Mouse (Mus musculus): ENCODE measurements around the gene Rassf8.

Rassf8 gene

DNA sequence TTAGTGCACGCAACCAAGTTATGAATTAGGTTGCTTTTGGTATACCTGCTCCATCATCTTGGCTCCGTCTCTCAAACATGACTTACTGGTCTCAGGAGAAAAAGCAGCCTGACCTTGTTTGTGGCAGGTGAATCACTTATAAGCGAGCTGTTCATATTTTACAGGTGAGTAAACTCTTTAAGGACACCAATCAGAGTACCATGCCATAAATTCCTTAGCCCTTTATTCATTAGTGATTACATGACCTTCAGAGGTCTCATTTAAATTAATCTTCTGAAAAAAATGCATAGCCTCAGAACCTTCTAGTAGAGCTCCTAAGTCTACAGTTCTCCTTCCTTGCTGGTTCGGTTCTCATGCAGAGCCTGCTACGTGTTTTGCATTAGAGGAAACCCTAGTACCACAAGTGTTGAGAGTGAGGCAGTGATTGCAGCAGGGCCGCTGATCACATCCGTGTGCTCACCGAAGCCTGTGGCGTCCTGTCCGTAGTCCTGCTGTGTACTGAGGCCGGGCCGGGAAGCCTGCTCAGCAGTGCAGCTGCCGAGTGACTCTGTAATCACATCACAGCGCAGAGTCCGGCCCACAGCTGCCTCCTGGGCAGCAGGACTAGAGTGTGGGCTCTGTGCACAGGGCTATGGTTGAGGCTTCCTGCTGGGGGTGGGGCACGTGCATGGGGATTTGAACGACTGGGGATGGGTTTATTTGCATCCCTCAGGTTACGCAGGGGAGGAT, 23.9 kb downstream of the Rassf8 start:
- intact Hi-C loops (cut with DNase I) = no loop called here

DNA sequence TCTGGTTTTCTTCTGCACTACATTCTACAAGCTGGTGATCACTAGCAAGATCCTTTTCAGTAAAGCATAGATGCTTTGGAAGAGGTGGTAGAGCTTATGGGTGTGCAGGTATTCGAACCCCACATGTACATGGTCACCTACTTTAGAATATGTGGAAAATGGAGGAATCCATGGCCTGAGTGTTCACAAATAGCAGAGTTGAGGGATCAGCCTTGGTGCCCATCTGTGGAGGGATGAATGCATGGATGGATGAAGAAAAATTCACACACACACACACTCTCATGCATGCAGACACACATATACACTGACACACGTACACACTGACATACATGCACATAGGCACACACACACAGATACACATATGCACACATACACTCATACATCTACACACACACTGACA, 27.9 kb downstream of the Rassf8 start:
- intact Hi-C loops (cut with DNase I) = no loop called here

DNA sequence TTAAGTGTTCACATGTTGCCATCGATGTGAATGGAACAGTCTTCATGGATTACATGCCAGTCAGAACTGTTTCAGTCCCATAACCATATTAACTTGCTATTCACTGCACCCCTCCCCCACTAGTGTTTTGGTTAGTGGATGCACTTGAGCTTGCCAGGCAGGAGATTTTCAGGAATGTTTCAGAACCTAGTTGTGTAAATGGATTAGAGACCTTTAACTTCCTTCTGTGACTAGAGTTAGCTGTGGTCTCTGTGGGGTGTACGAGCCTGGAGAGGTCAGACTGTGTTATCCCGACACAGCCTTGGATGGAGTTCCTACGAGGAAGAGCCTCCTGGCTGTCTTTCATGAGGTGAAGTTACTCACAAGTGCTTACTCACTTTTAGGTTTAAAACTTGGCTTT, 29.7 kb downstream of the Rassf8 start:
- intact Hi-C loops (cut with DNase I) = no loop called here

DNA sequence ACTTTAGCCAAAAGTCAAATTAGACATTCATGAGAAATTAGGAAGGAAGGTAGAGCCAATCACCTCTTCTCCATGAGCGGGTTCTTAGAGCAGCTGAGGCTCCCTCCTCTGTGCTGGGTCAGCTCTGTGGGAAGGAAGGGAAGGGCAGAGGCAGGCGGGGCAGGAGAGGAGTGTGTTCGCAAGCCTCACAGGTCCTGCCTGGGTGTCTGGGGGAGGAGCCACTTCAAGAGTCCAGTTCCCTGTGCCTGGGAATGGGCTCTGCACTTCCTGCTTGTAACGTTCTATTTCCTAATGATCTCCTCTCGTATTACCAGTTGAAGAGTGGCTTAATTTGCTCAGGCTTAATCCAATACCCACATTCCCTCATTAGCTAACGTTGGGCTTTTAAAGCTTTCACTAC, 32.8 kb downstream of the Rassf8 start:
- intact Hi-C loops (cut with DNase I) = no loop called here

DNA sequence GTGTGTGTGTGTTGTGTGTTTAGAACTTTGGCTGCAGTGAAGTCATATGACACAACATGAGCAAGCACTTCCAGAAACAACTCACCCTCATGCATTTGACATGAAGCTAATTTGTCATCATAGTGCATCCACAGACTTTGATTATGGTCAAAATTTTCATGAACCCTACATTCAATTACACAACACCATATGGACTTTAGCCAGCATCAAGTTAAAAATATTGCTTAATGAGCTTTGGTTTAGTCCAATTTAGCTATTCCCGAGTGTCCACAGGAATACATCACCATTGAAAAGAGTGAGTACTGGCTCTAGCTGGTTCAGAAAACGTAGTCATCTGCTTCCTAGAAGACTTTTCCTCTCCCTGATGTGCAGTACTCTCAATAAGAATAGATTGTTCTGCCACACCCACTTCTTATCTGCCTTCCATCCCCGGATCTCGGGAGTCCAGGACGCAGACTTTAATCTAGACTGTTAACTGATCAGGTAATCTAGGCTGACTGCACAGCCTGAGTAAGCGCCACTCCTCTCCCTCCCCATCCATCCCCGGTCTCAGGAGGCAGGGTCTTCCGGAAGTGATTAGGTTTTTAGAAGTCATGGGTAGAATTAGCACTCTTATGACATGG, 33.7 kb downstream of the Rassf8 start:
- intact Hi-C loops (cut with DNase I) = no loop called here

DNA sequence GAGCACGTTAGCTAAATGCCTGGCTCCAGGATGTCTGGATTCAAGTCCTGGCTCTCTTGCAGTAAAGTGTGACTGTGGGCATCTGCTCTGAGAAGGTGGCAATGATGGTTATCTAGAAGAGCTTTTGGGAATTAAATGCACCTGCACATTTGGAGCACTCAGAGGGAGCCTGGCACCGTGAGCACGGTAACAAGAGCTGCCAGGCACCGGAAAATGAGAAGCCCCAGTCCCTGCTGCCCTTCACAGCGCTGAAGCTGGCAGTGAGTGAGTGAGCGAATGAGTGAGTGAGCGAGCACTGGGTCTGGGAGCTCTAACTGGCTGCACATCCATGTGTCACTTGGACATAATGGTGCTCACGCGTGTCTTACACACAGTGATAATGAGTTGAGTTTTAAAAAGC, 34.7 kb downstream of the Rassf8 start:
- intact Hi-C loops (cut with DNase I) = no loop called here

DNA sequence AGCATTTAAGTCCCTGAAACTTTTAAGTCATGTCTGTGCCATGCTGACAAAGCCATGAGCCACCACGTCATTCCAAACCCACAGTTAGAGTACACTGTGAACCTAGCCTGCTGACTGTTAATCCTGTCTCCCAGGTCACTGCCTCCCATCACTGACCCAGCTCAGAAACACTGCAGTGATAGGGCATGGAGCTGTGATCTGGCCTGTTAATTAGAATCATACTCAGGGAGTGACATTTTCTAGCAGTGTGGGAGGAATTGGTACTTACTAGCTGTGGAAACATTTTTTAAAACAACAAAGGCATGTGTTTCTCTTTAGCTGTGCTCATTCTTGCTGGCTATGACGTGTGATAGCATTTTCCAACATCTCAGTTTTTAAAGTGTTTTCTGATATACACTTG, 35.4 kb downstream of the Rassf8 start:
- intact Hi-C loops (cut with DNase I) = no loop called here

DNA sequence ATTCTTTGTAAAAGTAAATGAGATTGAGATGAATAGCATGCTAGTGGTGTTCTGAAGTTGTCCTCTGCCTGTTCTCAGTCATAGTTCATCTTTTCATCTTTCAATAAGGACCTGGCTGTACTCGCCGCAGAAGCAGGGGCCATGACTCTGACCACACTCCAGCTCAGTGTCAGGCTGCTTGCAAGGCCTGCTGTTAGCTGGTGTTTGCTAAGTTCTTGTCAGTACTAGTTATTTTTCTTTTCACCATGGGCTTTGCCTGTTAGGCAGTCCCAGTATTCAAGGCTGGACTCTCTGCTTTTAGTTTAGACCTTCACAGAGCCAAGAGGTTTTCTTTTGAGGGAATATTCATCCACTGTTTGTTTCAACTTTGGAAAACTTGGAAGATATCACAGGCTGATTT, 40.8 kb downstream of the Rassf8 start:
- intact Hi-C loops (cut with DNase I) = no loop called here

DNA sequence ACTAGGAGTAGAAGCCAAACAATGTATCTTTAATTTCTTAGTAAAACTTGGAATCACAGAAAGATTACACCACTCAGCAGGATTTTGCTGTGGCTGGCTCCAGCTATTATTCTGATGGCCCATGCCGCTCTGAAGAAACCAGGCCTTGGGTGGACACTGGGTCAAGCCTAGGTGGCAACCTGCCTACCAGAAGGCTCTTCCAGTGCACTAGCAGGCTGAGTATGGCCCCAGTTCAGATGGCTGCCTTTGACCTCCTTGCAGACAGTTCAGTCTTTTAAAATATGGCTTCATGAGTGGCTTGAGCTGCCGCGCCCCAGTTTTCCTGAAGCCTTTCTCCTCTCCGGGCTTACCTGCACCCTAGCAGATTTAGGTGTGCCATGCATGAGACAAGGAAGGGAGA, 43.2 kb downstream of the Rassf8 start:
- intact Hi-C loops (cut with DNase I) = loop anchor here (5.0 to 10.0 kb wide), 2 partner anchors 347 to 425 kb away; no protein-coding TSS in a partner anchor

DNA sequence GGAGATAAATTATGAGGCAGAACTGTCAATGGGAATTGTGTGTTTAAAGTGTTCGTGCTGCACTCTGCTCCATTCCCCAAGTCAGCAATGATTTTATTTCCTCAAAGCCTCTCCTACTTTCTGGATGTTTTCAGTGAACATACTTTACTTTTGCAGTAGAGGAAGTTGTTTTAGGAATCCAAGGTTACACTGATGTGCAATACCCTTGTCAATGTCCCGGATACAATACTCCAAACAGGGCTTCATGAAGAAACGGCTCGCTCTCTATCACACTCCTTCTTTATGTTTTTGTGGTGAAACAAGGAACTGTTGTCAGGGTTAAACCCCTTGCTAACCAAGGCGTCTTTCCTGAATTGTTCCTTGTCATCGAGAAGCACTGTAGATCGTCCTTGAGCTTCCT, 45.8 kb downstream of the Rassf8 start:
- intact Hi-C loops (cut with DNase I) = loop anchor here (1.0 to 10.0 kb wide), 4 partner anchors 42 to 428 kb away; no protein-coding TSS in a partner anchor

DNA sequence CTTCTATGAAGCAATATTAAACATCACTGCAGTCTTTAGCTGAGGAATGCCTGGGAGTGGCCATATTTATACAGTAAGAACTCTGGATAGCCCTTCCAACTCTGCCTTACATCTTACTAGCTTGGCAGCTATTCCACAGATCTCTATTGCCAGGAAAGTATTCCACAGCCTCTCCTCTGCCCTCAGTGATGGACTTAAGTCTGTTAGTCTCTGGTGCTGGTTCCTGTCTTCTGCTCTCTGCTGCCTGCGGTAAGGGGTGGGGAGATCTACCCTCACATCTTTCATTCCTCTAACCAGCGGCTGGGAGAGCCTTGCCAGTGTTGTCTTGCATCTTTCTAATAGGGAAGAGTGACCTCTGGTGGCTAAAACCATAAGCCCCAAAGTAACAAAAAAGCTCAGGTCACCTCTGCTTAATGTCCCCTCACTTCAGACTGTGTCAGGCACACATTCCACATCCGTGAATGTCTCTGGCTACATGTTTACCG, 46.6 kb downstream of the Rassf8 start:
- intact Hi-C loops (cut with DNase I) = loop anchor here (2.0 to 10.0 kb wide), 3 partner anchors 42 to 428 kb away; no protein-coding TSS in a partner anchor

DNA sequence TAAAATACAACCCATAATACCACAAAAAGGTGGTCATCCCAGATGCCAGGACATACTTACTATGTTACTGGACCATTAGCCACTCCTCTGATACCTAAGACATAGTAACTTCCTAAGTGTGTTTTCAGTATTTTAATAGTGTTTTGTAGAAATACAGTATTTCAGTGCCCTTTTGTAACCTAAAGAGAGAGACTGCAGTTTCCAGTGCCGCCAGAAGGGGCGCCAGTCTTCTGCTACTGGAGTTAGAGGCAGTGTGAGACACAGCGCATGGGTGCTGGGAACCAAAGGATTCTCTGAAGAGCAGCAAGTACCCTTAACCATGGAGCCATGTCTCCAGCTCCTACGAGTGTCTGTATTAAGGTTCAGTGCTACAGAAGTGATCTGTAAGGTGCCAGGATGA, 48.1 kb downstream of the Rassf8 start:
- intact Hi-C loops (cut with DNase I) = loop anchor here (5.0 to 10.0 kb wide), 2 partner anchors 352 to 430 kb away; no protein-coding TSS in a partner anchor

DNA sequence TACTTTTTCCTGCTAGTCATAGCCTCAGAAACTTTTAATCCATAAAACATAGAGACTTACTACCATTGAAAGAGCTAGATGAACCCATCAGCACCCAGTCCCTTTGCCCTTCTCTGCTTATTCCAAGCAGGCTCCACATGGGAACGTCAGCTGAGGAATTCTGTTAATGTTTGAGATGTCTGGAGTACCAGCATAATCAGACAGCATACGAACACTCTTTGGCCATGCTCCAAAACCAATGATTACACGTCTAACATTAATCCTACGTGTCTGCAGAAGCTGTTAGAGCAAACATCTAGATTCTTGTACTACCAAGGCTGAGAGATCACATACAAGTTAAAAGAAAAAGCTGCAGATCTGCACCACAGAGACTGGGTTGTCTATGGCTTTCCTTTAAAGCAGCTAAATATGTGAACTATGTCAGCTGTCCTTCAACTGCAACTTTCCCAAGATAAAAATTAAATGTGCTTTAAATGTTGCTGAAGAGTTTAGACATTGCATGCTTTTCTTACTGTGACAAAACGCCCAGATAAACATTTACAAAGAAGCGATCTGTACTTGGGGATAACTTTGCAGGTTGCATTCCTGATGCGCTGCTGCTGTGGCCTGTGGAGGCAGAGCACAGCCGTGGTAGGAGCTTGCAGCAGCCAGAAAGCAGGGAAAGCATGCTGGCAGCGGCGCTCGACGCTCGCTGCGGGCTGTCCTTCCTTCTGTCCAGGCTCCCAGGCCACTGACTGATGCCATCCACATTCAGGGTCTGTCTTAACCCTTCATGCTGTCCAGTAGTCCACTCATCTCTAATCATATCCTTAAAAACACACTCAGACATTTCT, 49.9 kb downstream of the Rassf8 start:
- intact Hi-C loops (cut with DNase I) = loop anchor here (10.0 kb wide), 1 partner anchor 432 kb away; no protein-coding TSS in a partner anchor

DNA sequence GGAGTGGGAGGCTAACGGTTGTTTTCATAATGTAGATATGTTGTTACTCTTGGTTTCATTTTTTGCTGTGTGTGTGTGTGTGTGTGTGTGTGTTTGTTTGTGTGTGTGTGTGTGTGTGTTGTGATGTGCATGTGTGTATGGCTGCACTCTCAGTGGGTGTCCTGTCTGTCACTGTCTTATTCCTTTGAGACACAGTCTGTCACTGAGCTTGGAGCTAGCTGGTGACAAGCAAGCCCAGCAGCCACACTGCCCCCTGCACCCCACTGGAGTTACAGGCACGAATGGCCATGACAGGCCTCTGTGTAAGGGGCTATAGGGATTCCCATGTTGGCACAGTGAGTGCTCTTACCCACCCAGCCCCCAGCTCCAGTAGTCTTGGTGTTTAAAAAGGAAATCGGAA, 51.1 kb downstream of the Rassf8 start:
- intact Hi-C loops (cut with DNase I) = loop anchor here (10.0 kb wide), 1 partner anchor 433 kb away; no protein-coding TSS in a partner anchor

DNA sequence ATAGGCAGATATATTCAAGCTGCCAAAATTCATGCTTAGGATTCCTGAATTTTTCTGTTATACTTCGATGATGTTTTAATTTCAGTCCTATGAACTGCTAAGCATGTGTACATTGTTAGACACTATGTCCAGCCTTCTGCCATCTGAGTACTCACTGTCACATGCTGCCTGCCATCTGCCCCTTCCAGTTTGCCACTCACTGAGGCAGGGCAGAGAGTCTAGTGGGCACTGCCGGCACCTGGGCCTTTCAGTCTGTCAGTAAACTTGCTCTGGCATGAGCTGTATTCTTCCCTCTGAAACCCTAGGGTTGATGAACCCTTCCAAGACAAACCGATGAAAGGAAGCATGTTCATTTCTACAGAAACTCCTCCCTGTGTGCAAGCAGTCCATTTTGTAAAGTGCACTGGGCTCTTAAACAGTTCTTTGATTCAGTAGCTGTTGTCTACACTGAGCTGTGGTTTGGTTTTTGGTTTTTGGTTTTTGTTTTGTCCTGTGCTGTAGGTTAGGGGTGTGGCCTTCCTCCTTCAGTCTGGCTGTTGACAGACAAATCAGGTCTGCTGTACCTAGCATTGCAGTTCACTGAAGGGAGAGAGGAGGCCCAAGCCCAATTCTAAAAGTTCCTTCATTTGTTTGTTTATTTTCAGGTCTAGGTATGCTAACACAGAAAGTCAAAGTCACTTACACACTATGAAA, 55.4 kb downstream of the Rassf8 start:
- intact Hi-C loops (cut with DNase I) = no loop called here

DNA sequence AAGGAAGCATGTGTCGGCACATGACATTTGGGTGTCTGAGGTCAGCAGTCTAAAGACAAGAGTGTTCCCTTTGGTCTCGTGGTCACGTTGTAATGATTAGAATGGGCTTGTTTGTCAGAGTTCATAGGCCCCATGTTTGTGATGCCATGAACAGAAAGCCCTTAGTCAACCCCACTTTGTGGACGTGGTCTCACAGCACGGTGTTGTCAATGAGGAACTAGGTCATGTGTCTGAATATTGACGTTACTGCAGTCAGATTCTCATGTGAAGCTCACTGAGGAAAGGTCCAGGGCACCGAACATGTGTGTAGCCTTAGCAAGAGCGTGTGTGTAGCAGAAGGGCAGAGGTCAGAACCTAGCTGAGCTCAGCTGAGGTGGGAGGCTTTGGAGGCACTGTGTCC, 56.3 kb downstream of the Rassf8 start:
- intact Hi-C loops (cut with DNase I) = no loop called here

DNA sequence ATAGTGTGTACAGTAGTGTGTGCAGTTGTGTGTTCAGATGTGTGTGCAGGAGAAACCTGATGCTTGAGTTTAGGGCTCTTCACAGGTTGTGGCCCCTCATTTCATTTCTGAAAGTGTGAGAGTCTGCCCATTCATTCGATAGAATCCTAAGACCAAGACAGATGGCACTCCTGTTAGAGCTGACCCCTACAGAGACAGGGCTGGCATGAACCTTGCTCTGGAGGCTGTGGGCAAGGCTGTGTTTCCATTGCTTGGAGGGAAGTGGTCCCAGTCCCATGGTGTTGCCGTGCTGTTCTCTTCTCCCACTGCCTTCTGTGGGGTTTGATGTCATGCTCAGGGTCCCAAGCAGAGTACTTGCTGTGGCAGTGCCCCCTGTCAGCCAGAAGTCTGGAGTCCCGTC, 57.7 kb downstream of the Rassf8 start:
- intact Hi-C loops (cut with DNase I) = no loop called here

DNA sequence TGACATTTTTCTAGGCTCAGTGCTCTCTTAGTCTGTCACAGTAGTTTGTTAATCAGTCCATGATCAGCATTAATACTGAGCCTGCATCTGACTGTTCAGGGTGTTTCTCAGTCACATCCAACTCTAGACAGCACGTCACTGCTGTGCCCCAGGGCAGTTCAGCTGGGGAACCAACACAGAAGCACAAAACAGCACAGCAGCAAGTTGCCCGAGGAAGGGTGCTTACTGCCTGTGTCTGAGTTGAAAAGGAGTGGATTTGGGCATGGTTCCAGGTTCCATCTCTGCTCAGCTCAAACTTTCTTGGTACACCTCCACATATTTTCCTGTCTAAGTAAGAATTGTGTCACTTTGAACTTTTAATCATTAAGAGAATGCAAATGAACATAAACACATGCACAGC, 60.2 kb downstream of the Rassf8 start:
- intact Hi-C loops (cut with DNase I) = no loop called here

DNA sequence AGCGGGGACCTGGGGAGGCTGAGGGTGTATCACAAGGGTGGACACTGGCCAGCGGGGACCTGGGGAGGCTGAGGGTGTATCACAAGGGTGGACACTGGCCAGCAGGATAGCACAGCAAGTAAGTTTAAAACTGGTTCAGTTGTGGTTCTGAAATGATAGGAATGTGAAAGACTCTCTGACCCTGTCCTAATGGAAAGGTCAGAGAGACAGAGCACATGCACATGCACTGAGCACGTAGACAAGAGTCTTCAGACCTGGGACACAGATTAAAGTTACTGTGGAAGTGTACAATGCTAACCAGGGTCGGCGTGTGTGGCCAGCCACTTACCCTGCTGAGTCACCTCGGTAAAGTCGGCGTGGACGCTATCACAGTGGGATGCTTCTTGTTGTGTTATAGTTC, 61.4 kb downstream of the Rassf8 start:
- intact Hi-C loops (cut with DNase I) = no loop called here

DNA sequence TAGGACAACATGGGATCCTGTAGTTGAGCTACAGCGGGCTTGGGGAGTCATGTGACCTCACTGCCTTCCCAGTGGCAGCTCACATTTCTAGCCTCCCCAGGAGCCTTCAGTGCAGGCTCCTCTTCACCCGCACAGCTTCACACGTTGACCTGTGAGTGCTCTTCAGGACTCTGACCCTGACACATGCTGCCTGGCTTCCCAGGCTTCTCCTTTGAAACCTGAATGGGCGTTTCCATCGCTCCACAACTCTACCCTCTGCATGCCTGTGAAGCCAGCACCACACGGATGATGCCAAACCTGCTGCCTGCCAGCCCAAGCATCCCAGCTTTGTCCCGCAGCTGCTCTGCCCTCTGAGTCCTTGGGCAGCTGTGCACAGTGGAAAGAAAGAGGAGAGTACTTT, 63.0 kb downstream of the Rassf8 start:
- intact Hi-C loops (cut with DNase I) = no loop called here

DNA sequence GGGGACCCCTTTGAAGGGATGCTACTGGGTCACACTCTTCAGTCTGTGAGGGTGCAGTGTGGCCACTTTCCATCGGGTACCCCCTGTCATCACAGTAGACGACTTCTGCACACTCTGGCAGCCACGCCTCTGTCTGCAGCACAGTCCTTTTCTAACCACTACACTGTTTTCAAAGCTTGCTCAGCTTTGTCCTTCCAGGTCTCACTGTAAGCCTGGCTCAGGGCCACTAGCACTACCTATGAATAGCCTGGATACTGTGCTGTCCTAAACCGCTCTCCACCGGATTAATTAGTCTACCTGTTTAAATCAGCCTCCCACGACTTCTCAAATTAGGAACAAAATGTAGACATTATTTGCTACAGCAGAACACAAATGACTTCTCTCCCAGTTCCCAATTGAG, 63.5 kb downstream of the Rassf8 start:
- intact Hi-C loops (cut with DNase I) = no loop called here

All from adrenal gland (tissue).